Mouse (Mus musculus) stomach, embryonic 15.5 days (tissue): Measurements from ENCODE around the gene Nat9. TPM values are rescaled to one million over a fixed set of nuclear protein-coding genes. Genes with fewer than 3 reads are reported as not detected.

Experiments used
- ATAC-seq: fragments of 200-750 bp; cut with Nextera tagmentation; 2 replicates; pipeline ENCODE4 v1.8.0; 2017; ENCODE audit warnings: low read depth, moderate number of reproducible peaks, moderate TSS enrichment; ENCODE audit not compliant: insufficient read depth, low FRiP score
- H3K27ac ChIP-seq: fragments of 300-500 bp; sonication (generic); 2 replicates; pipeline ENCODE4 v1.5.1; 2015; ENCODE audit warnings: mild to moderate bottlenecking, inconsistent platforms
- H3K27me3 ChIP-seq: fragments of 300-500 bp; sonication (generic); replicated peaks from 2 replicates; pipeline ENCODE4 v1.6.1; 2015; ENCODE audit warnings: inconsistent platforms
- H3K36me3 ChIP-seq: fragments of 300-500 bp; sonication (generic); 2 replicates; pipeline ENCODE4 v1.6.1; 2015; ENCODE audit warnings: inconsistent platforms
- H3K4me1 ChIP-seq: fragments of 300-500 bp; sonication (generic); 2 replicates; pipeline ENCODE4 v1.6.1; 2015; ENCODE audit warnings: inconsistent platforms
- H3K4me2 ChIP-seq: fragments of 300-500 bp; sonication (generic); 2 replicates; pipeline ENCODE4 v1.6.1; 2015; ENCODE audit warnings: mild to moderate bottlenecking, inconsistent platforms
- H3K4me3 ChIP-seq: fragments of 300-500 bp; sonication (generic); replicated peaks from 2 replicates; pipeline ENCODE4 v1.5.1; 2015; ENCODE audit warnings: inconsistent platforms
- H3K9ac ChIP-seq: fragments of 300-500 bp; sonication (generic); 2 replicates; pipeline ENCODE4 v1.6.1; 2015; ENCODE audit warnings: inconsistent platforms
- H3K9me3 ChIP-seq: fragments of 300-500 bp; sonication (generic); 2 replicates; pipeline ENCODE4 v1.6.1; 2016; ENCODE audit warnings: inconsistent platforms
- WGBS: fragments of 180-500 bp; shearing (Covaris S2); methylation state at CpG from one replicate; pipeline ENCODE4 v1.1.7; 2015; 5-methylcytosine and 5-hydroxymethylcytosine counted together
- polyA plus RNA-seq: library from polyadenylated mRNA; unstranded; fragments of >200 nt; fragmentation: Nextera tagmentation; extraction: Ambion mirVana; gene quantifications from 2 replicates; pipeline ENCODE4 v1.2.1, GENCODE M21; 2015

Gene Nat9
- polyA plus RNA-seq, result 23.2 and 24.0 TPM in 2 replicates

DNA sequence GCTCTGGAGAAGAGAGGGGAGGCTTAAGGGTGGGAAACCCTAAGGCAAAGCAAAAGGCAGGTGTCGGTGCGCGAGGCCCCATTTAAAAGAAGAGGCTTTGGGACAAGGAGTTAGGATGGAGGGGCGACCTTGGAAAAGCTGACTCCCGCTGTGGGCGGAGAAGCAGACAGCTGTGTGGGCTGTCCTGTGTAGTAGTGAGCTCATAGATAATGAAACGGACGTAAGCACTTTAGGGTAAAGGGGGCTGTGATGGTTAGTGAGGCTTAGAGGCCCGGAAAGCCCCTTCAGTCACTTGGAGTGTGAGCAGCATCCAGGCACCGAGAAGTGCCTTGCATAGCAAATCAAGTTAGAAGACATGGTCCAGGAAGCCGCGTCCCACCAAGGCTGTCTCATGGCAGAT, at the start of gene Nat9:
TSS of gene Nat9 (minus strand) at position 167 of the 400 bp plus-strand sequence.
- H3K9ac ChIP-seq, result peak within 1 kb of the TSS; percentile 65
- H3K36me3 ChIP-seq, result no peaks in the 10 kb centered on the region
- peak within 1 kb of the TSS; percentile 93 for H3K4me2 ChIP-seq
- WGBS, result 6% methylated on average over 12 of the region's 12 CpGs
- no peaks in the 10 kb centered on the region for H3K27me3 ChIP-seq
- no peak for ATAC-seq
- peak within 1 kb of the TSS; percentile 81 for H3K27ac ChIP-seq
- peak within 1 kb of the TSS; percentile 67 for H3K4me3 ChIP-seq
- H3K4me1 ChIP-seq, result peaks cover 21% of the 10 kb centered on the region
- H3K9me3 ChIP-seq, result no peaks in the 10 kb centered on the region

DNA sequence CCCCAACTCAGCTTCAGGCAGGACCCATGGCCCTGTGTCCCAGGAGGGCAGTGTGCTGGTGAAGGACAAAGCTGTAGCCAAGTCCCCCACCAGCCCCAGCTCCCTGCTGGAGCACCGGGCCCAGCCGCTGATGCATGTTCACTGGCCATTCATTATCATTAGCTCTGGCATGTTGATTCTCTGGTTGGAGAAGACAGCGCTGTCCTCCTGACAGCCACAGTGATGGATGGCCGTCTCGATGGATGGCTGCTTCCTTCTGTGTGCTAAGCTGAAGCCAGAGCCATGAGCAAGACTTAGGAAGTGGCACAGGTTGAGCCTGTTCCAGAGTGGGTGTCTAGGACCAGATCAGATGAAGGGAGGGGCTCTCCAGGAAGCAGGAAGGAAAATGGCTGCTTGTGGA, 48.9 kb upstream of the Nat9 start:
- Histone ChIP-seq H3K4me3 (no peak overlapping the region), H3K27me3 (no peaks in the 10 kb centered on the region), H3K9ac (no peak overlapping the region), H3K9me3 (no peaks in the 10 kb centered on the region), H3K4me1 (peaks cover 9% of the 10 kb centered on the region), H3K4me2 (no peak overlapping the region), H3K36me3 (no peaks in the 10 kb centered on the region), H3K27ac (no peak overlapping the region; the same call in 1 of the 2 replicates)
- no peak for ATAC-seq
- WGBS, result 12% methylated on average over 5 of the region's 5 CpGs

DNA sequence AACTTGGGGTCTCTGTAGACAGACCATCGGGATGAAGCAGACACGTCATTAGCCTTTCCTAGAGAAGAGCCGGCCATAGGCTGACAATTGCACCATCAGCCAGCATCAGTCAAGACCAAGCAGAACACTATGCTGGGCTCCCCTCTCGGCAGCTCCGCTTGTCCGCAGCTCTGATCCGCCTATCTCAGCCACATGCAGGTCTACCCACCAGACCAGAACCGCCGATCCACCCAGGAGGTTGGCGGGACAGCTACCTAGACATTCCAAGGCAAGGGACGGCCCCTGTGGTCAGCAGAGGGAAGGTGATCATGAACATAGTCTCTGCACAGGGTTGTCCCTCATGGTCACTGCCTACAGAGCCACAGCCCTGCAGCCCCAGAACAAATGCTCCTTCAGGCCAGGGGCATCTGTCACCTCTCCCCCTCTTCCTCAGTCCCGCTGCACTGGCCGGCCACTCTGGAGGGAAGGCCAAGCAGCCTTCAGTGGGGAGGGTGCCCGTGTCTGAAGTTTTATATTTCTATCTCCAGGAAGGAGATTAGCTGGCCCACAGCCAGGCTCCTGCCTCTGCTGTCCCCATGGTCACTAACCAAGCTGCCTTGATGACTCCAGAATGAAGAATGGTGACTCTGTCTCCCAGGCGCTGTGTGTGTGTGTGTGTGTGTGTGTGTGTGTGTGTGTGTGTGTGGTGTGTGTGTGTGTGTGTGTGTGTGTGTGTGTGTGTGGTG, 46.8 kb upstream of the Nat9 start:
- Histone ChIP-seq H3K4me2 (no peak overlapping the region), H3K27ac (no peak overlapping the region), H3K9ac (no peak overlapping the region), H3K27me3 (peaks cover 3% of the 10 kb centered on the region), H3K9me3 (no peaks in the 10 kb centered on the region), H3K4me3 (no peak overlapping the region), H3K4me1 (peaks cover 13% of the 10 kb centered on the region), H3K36me3 (no peaks in the 10 kb centered on the region)
- 79% methylated on average over 15 of the region's 15 CpGs for WGBS
- no peak for ATAC-seq

DNA sequence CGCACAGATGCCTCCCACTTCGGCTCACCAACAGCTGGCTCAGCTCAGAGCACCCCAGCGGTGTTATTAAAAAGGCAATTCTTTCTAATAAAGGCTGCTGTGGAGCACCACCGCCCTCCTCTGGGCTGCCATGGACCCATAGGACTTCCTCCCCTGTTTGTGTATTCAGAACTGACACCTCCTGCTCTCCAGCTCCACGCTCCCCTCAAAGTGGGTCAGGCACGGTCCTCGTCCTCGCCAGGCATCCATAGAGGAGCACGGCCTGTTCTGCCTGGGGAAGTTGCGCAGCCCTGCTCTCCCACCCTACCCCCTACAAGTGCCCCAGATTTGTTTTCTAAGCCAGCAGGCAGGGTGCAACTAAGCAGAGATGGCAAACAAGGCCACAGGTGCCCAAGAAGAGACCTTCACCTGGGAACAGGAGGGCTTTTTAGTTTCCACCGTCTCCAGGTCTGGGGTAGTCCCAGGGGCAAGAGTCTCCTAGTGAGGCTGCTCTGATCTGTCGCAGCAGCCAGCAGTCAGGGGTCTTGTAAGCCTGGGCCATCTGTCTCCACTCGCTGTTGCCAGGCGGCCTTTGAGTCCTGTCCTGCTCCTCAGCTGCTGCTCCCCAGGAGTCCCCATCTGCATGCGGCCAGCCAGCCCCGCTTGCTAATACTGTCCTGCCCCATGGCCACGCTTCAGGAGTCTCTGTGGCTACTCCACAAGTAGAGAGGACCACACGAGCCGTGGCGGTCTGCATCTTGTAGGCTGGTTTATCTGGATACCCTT, 46.0 kb upstream of the Nat9 start:
- no peak overlapping the region for H3K9ac ChIP-seq
- H3K36me3 ChIP-seq, result no peaks in the 10 kb centered on the region
- no peak for ATAC-seq
- 69% methylated on average over 20 of the region's 20 CpGs for WGBS
- H3K4me1 ChIP-seq, result peaks cover 13% of the 10 kb centered on the region
- no peaks in the 10 kb centered on the region for H3K9me3 ChIP-seq
- no peak overlapping the region for H3K27ac ChIP-seq
- H3K4me2 ChIP-seq, result no peak overlapping the region
- no peak overlapping the region for H3K4me3 ChIP-seq
- H3K27me3 ChIP-seq, result peaks cover 9% of the 10 kb centered on the region

DNA sequence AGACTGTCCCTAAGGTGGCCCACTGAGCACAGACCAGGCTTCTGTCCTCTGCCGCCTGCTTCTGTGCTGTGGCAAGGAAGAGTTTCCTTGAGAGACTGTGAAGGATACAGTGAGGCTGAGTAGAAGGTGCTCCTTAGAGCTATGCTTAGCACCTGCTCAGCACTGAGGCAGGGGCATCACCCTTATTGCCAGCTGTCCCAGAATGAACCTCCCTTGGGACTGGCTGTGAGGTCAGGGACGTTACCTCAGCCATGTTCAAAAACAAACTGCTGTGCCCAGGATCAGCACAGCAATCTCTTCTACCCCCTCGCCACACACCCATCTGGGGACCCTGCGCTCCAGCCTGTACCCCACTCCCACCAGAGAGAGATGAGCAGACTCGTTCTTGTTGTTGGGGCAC, 45.2 kb upstream of the Nat9 start:
- peaks cover 13% of the 10 kb centered on the region for H3K4me1 ChIP-seq
- no peak overlapping the region for H3K4me2 ChIP-seq
- H3K36me3 ChIP-seq, result no peaks in the 10 kb centered on the region
- ATAC-seq, result no peak
- 85% methylated on average over 5 of the region's 5 CpGs for WGBS
- H3K9ac ChIP-seq, result no peak overlapping the region
- no peak overlapping the region for H3K4me3 ChIP-seq
- H3K27me3 ChIP-seq, result peaks cover 9% of the 10 kb centered on the region
- no peaks in the 10 kb centered on the region for H3K9me3 ChIP-seq
- H3K27ac ChIP-seq, result no peak overlapping the region

DNA sequence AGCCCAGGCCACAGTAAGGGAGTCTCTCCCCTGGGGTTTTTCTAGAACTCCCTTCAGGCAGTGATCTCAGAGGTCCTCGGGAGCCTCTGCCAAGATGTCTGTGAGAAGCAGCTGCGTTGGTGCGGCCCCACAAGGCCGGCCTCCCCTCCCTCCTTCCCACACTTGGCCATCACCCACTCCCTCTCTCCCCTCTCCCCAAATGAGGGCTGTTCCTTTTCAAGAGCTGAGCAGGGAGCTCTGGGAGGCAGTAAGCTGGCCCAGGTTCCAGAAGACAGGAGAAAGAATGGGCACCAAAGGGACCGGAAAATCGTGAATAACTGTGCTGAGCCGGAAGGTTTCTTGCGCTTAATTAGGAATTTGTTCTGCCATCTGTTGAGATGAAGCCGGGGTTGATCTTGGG, 44.3 kb upstream of the Nat9 start:
- WGBS, result 58% methylated on average over 9 of the region's 9 CpGs
- Histone ChIP-seq H3K9me3 (no peaks in the 10 kb centered on the region), H3K4me1 (peaks cover 13% of the 10 kb centered on the region), H3K9ac (no peak overlapping the region), H3K4me2 (no peak overlapping the region), H3K27ac (peak overlapping the region; percentile 71), H3K36me3 (no peaks in the 10 kb centered on the region), H3K4me3 (no peak overlapping the region), H3K27me3 (peaks cover 9% of the 10 kb centered on the region)
- no peak for ATAC-seq

DNA sequence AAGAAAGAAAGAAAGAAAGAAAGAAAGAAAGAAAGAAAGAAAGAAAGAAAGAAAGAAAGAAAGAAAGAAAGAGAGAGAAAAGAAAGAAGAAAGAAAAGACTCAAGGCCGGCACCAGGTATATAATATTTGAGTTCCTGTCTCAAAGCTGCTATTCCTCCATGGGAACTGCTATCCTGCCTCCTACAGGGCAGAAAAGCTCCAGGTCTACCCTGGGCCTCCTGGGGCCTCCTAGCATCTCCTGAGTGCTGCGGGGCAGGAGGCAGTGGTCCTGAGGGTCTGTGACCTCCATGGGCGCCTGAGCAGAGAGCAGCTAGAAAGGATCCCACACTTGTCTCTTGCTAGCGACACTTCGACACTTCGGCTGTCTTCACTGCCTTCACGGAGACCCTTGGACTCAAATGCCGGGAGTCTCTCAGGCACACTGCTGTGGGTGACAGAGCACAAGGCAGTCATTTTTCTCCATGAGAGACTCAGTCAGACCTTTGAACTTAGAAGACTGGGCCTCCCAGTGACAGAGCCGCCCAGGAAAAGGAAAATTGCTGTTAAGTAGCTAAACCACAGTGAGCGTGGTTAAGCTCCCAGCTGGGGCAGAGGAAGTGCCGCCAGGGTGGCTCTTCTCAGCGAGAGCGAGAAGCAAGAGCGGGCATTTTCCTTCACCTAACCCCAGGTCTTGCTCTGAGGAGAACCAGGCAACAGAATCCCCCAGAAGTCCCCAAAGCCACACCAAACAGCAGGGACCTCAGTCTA, 43.7 kb upstream of the Nat9 start:
- Histone ChIP-seq H3K9me3 (no peaks in the 10 kb centered on the region), H3K9ac (no peak overlapping the region), H3K4me2 (no peak overlapping the region), H3K36me3 (no peaks in the 10 kb centered on the region), H3K4me1 (peaks cover 13% of the 10 kb centered on the region), H3K4me3 (no peak overlapping the region), H3K27ac (peak overlapping the region; percentile 71), H3K27me3 (peaks cover 9% of the 10 kb centered on the region)
- 43% methylated on average over 14 of the region's 14 CpGs for WGBS
- no peak for ATAC-seq

DNA sequence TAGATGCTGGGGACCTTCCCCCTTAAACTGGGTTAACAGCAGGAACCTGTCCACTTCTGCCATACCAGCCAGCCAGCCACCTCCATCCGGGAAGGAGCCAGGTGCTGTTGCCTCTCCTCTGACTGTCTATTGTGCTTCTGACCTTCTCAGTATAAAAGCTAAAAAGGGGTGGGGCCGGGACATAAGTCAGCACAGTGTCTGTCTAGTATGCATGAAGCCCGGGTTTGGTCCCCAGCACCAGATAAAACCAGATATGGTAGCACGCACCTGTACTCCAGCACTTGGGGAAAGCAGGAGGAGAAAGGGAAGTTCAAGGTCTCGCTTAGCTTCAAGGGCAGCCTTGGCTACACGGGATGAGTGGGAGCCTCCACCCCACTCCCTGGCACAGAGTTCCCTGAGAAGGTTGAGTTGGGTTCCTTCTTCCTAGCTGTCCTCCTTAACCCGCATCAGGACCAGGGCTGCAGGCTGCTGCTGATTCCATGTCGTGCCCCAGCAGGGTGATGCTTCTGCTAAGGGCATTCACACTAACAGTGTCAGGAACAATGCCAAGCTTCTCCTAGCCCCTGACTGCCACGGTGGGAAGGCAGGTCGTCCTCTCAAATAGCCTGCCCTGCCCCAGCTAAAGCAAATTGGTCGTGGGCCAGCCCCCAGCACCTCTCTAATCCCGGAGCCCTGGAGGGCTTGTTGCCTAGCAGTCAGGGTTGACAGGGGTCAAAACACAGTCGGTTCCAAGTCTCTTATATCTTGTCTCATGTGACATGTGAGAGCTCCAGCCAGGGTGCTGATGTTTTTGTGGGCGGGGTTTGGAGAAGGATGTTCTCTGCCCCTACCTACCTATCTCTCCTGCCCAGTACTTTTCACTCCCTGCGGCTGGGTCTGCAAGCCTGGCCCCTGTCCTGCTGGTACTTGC, 41.6 kb upstream of the Nat9 start:
- H3K9ac ChIP-seq, result no peak overlapping the region
- ATAC-seq, result no peak
- H3K4me2 ChIP-seq, result no peak overlapping the region
- no peak overlapping the region for H3K27ac ChIP-seq
- H3K27me3 ChIP-seq, result peaks cover 15% of the 10 kb centered on the region
- H3K9me3 ChIP-seq, result no peaks in the 10 kb centered on the region
- peaks cover 13% of the 10 kb centered on the region for H3K4me1 ChIP-seq
- H3K36me3 ChIP-seq, result no peaks in the 10 kb centered on the region
- 55% methylated on average over 15 of the region's 15 CpGs for WGBS
- no peak overlapping the region for H3K4me3 ChIP-seq

DNA sequence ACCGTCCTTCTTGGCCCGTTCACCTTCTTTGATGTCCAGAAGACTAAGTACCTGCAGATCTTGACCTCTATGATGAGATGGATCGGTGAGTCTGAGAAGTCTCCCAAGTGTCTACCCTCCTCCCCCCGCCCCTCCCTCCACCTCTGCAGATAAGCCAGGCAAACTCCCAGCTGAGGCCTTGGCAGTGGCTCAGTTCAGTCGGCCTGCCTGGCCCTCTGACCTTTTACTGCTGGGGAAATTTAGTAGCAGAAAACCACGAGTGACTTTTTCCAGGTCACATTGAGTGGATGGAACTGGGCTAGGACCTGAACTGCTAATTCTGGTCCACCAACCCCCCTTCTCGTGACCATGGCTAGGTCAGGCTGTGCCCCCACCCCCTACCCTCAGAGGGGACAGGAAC, 40.8 kb upstream of the Nat9 start:
- no peak overlapping the region for H3K4me3 ChIP-seq
- no peak overlapping the region for H3K27ac ChIP-seq
- H3K4me2 ChIP-seq, result no peak overlapping the region
- no peaks in the 10 kb centered on the region for H3K9me3 ChIP-seq
- H3K27me3 ChIP-seq, result peaks cover 15% of the 10 kb centered on the region
- ATAC-seq, result no peak
- no peak overlapping the region for H3K9ac ChIP-seq
- peaks cover 13% of the 10 kb centered on the region for H3K4me1 ChIP-seq
- 55% methylated on average over 7 of the region's 7 CpGs for WGBS
- H3K36me3 ChIP-seq, result no peaks in the 10 kb centered on the region

DNA sequence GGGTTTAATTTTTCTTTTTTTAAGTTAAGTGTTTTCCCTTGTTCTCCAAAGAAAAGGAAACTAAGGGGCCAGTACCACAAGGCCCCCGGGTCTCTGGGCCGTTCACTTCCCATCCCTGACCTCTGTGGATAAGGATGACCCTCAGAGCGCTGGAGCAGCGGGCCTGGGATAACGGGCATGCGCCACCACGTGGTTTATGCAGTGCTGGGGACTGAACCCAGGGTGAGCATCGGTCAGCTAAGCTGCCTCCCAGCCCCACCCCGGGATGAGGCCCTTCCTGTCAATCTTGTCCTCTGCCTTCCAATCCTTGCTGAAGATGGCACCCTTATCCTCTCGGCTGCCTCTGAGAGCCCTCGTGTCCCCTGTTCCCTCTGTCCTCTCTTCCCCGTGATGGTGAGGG, 40.0 kb upstream of the Nat9 start:
- peaks cover 15% of the 10 kb centered on the region for H3K4me1 ChIP-seq
- no peaks in the 10 kb centered on the region for H3K9me3 ChIP-seq
- H3K4me2 ChIP-seq, result no peak overlapping the region
- no peak for ATAC-seq
- no peak overlapping the region for H3K9ac ChIP-seq
- 57% methylated on average over 12 of the region's 12 CpGs for WGBS
- no peak overlapping the region for H3K27ac ChIP-seq
- H3K4me3 ChIP-seq, result no peak overlapping the region
- peaks cover 15% of the 10 kb centered on the region for H3K27me3 ChIP-seq
- no peaks in the 10 kb centered on the region for H3K36me3 ChIP-seq

DNA sequence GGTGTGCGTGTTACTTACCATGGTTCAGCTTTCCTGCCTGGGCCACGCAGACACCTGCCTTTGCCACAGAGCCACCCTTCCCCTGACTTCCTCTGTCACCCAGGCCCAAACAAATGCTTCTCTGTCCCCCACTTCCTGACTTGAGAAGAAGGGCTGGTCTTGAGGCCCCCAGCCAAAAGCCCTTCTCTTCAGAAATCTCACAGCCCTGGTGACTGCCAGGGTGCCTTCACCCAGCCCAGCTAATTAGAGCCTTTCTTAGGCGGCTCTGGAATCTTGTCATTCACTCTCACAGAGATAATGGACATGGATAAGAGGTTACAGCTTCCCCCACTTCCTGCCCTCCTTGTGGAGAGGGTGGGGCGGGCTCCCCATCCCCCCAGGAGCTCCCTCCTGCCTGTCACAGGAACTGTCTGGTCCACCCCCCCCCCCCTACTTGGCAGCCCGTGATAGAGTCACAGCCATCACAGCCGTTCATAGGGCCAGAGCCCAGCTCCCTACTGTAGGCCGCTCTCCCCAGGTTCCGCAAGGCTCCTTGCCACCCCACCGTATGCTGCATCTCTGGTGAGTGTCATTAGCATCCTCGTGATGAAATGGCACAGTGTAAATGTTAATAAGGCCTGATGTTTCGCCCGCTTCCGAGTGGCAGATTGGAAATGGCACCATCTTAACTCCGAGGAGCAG, 39.3 kb upstream of the Nat9 start:
- H3K4me1 ChIP-seq, result peaks cover 17% of the 10 kb centered on the region
- ATAC-seq, result no peak
- no peak overlapping the region for H3K4me3 ChIP-seq
- no peak overlapping the region for H3K4me2 ChIP-seq
- 64% methylated on average over 14 of the region's 14 CpGs for WGBS
- H3K9ac ChIP-seq, result no peak overlapping the region
- H3K27me3 ChIP-seq, result peaks cover 15% of the 10 kb centered on the region
- no peaks in the 10 kb centered on the region for H3K36me3 ChIP-seq
- no peaks in the 10 kb centered on the region for H3K9me3 ChIP-seq
- H3K27ac ChIP-seq, result no peak overlapping the region
